Mouse (Mus musculus) heart, adult 2 months (tissue): Measurements from ENCODE around the gene Tnn.

ENCODE experiments used
- CTCF ChIP-seq: fragments of 200-600 bp; IDR thresholded peaks from 2 replicates; pipeline ENCODE4 v1.8.1; 2022; ENCODE audit warnings: antibody characterized with exemption, mild to moderate bottlenecking, moderate library complexity
- EP300 ChIP-seq: fragments of 200-500 bp; IDR thresholded peaks from 2 replicates; pipeline ENCODE4 v1.6.1; 2011; ENCODE audit warnings: low read depth, low read length, control low read depth; ENCODE audit not compliant: insufficient read depth
- POLR2A ChIP-seq: fragments of 200-500 bp; IDR thresholded peaks from 2 replicates; pipeline ENCODE4 v1.6.1; 2011; ENCODE audit warnings: mild to moderate bottlenecking, low read depth, low read length, control low read depth; ENCODE audit not compliant: insufficient read depth

- TF ChIP-seq POLR2A (no peak), CTCF (no peak), EP300 (no peak)
These were observed 107.4 kb downstream of the Tnn start for GRCm38 (mm10) chr1:160045971-160046370.
